9 mouse cellular contexts compared by ENCODE assay signal in genomic region chr14:79299230-79299629, GRCm38 (mm10). TPM values are rescaled to one million over a fixed set of nuclear protein-coding genes. Genes with fewer than 3 reads are reported as not detected.
A peak's percentile ranks its signal among the peaks of the same experiment; 100 is the strongest.
DNase-seq lines count a peak whose midpoint lies in the region; ATAC-seq and TF ChIP-seq lines count a peak whose summit lies in the region.
"Had no signal": no experiment of that assay in that cellular context is flagged by ENCODE, and none has a peak within 500 bp of the region (broad histone marks: within the 10 kb centered on the region; RNA-seq: fewer than 3 reads in every experiment).

No protein-coding gene starts in this region.

- H3K4me3 ChIP-seq in hindbrain, embryonic 13.5 days: no peak overlapping the region
- H3K4me3 ChIP-seq in hindbrain, embryonic 11.5 days (ENCODE audit: low read depth, low read length): no peak overlapping the region
- H3K4me3 ChIP-seq in stomach, embryonic 14.5 days (ENCODE audit: low read depth, low read length): peak overlapping the region; percentile 4; the same call in 1 of the 2 replicates
- no peak overlapping the region for H3K4me3 ChIP-seq in stomach, postnatal 0 days (ENCODE audit: low read depth, low read length)
- H3K4me3 ChIP-seq in kidney, postnatal 0 days (replicated peaks; ENCODE audit: low read depth, low read length): no peak overlapping the region

- H3K27me3 ChIP-seq in hindbrain, embryonic 13.5 days: peaks cover 43% of the 10 kb centered on the region
- H3K27me3 ChIP-seq in hindbrain, embryonic 11.5 days (ENCODE audit: control insufficient read depth, insufficient read depth, low read length): peaks cover 19% of the 10 kb centered on the region
- peaks cover 2% of the 10 kb centered on the region; the same call in 1 of the 2 replicates for H3K27me3 ChIP-seq in stomach, embryonic 14.5 days (ENCODE audit: control insufficient read depth, insufficient read depth, low read length)
- H3K27me3 ChIP-seq in stomach, postnatal 0 days (ENCODE audit: control insufficient read depth, insufficient read depth, low read length): no peaks in the 10 kb centered on the region
- H3K27me3 ChIP-seq in kidney, postnatal 0 days (ENCODE audit: insufficient read depth, low read length): no peaks in the 10 kb centered on the region

- ATAC-seq in hindbrain, embryonic 13.5 days (ENCODE audit: low FRiP score): no peak
- ATAC-seq in hindbrain, embryonic 11.5 days (ENCODE audit: low FRiP score): no peak
- no peak for ATAC-seq in stomach, embryonic 14.5 days (ENCODE audit: insufficient number of reproducible peaks, insufficient read depth, low FRiP score, low read depth)
- ATAC-seq in stomach, postnatal 0 days (ENCODE audit: low FRiP score, low TSS enrichment): no peak
- ATAC-seq in kidney, postnatal 0 days (replicated peaks; ENCODE audit: low FRiP score, low read depth): no peak

- no peak for TF ChIP-seq EP300 in stomach, postnatal 0 days (optimal IDR thresholded peaks at IDR 0.05)

- no peaks in the 10 kb centered on the region for H3K9me3 ChIP-seq in hindbrain, embryonic 13.5 days
- H3K9me3 ChIP-seq in hindbrain, embryonic 11.5 days (ENCODE audit: control insufficient read depth, low read length): no peaks in the 10 kb centered on the region
- H3K9me3 ChIP-seq in stomach, embryonic 14.5 days (ENCODE audit: control insufficient read depth, low read depth, low read length): no peaks in the 10 kb centered on the region
- H3K9me3 ChIP-seq in stomach, postnatal 0 days (ENCODE audit: control insufficient read depth, low read length): no peaks in the 10 kb centered on the region
- H3K9me3 ChIP-seq in kidney, postnatal 0 days (replicated peaks; ENCODE audit: low read length): no peaks in the 10 kb centered on the region

- H3K36me3 ChIP-seq in hindbrain, embryonic 13.5 days: no peaks in the 10 kb centered on the region
- no peaks in the 10 kb centered on the region for H3K36me3 ChIP-seq in hindbrain, embryonic 11.5 days (ENCODE audit: control insufficient read depth, insufficient read depth, low read length)
- H3K36me3 ChIP-seq in stomach, embryonic 14.5 days (ENCODE audit: control insufficient read depth, insufficient read depth, low read length): no peaks in the 10 kb centered on the region
- no peaks in the 10 kb centered on the region for H3K36me3 ChIP-seq in stomach, postnatal 0 days (ENCODE audit: control insufficient read depth, insufficient read depth, low read length)
- H3K36me3 ChIP-seq in kidney, postnatal 0 days (ENCODE audit: insufficient read depth, low read length): no peaks in the 10 kb centered on the region

- peaks cover 26% of the 10 kb centered on the region for H3K4me1 ChIP-seq in hindbrain, embryonic 13.5 days (replicated peaks)
- 0 out of 2 replicates have a peak, but pooled peaks cover 5% of the 10 kb centered on the region for H3K4me1 ChIP-seq in hindbrain, embryonic 11.5 days (replicated peaks; ENCODE audit: control insufficient read depth, insufficient read depth, low read length)
- H3K4me1 ChIP-seq in stomach, embryonic 14.5 days (ENCODE audit: control insufficient read depth, insufficient read depth, low read length): no peaks in the 10 kb centered on the region
- H3K4me1 ChIP-seq in stomach, postnatal 0 days (replicated peaks; ENCODE audit: control insufficient read depth, insufficient read depth): no peaks in the 10 kb centered on the region
- peaks cover 13% of the 10 kb centered on the region for H3K4me1 ChIP-seq in kidney, postnatal 0 days (replicated peaks; ENCODE audit: insufficient read depth, low read length)

- no peak overlapping the region for H3K9ac ChIP-seq in hindbrain, embryonic 13.5 days
- H3K9ac ChIP-seq in hindbrain, embryonic 11.5 days (ENCODE audit: low read depth, low read length): no peak overlapping the region
- no peak overlapping the region for H3K9ac ChIP-seq in stomach, embryonic 14.5 days (replicated peaks; ENCODE audit: low read depth, low read length)
- no peak overlapping the region for H3K9ac ChIP-seq in stomach, postnatal 0 days (ENCODE audit: low read length)
- no peak overlapping the region for H3K9ac ChIP-seq in kidney, postnatal 0 days (ENCODE audit: low read depth, low read length)

- no peak for TF ChIP-seq CTCF in stomach, postnatal 0 days (IDR thresholded peaks at IDR 0.05; ENCODE audit: low read depth)
- no peak for TF ChIP-seq CTCF in kidney, postnatal 0 days (IDR thresholded peaks at IDR 0.05; ENCODE audit: low read depth)

- H3K27ac ChIP-seq in hindbrain, embryonic 13.5 days: no peak overlapping the region
- no peak overlapping the region for H3K27ac ChIP-seq in hindbrain, embryonic 11.5 days (ENCODE audit: low read depth, low read length)
- H3K27ac ChIP-seq in stomach, embryonic 14.5 days (ENCODE audit: low read length): no peak overlapping the region
- H3K27ac ChIP-seq in stomach, postnatal 0 days (replicated peaks): no peak overlapping the region
- H3K27ac ChIP-seq in kidney, postnatal 0 days: no peak overlapping the region

- DNase-seq in hindbrain, embryonic 11.5 days (ENCODE audit: low spot score): no peak
- no peak for DNase-seq in stomach, postnatal 0 days (ENCODE audit: low spot score)
- DNase-seq in kidney, postnatal 0 days (ENCODE audit: low spot score): no peak
- DNase-seq in ovary, adult 18-20 months (ENCODE audit: low spot score): no peak
- no peak for DNase-seq in frontal cortex, postnatal 14 days (ENCODE audit: low spot score in 2 of 2)
- no peak for DNase-seq in c-Kit-positive CD71-positive TER-119-positive erythroid progenitor cells, embryonic 14.5 days (ENCODE audit: low spot score)
- DNase-seq: gastrocnemius, postnatal 14 days had no signal

- peak overlapping the region; percentile 29; the same call in 1 of the 2 replicates for H3K4me2 ChIP-seq in hindbrain, embryonic 13.5 days
- no peak overlapping the region for H3K4me2 ChIP-seq in hindbrain, embryonic 11.5 days (replicated peaks; ENCODE audit: low read depth, low read length)
- H3K4me2 ChIP-seq in stomach, embryonic 14.5 days (replicated peaks; ENCODE audit: low read depth, low read length): no peak overlapping the region; the same call in 1 of the 2 replicates
- H3K4me2 ChIP-seq in stomach, postnatal 0 days (replicated peaks; ENCODE audit: low read depth): no peak overlapping the region
- H3K4me2 ChIP-seq in kidney, postnatal 0 days (ENCODE audit: low read length): 0 out of 2 replicates have a peak overlapping the region, but pooled peaks have one; percentile 2

- 51% methylated on average over 4 of the region's 4 CpGs for WGBS in hindbrain, embryonic 13.5 days
- 44% methylated on average over 4 of the region's 4 CpGs for WGBS in hindbrain, embryonic 11.5 days
- WGBS in stomach, embryonic 14.5 days: 48% methylated on average over 4 of the region's 4 CpGs
- WGBS in stomach, postnatal 0 days: 55% methylated on average over 4 of the region's 4 CpGs
- 36% methylated on average over 4 of the region's 4 CpGs for WGBS in kidney, postnatal 0 days

RNA-seq across cellular contexts. Expression of gene Rgcc, which starts 2.2 kb away (rescaled TPM):
- polyA plus RNA-seq in hindbrain, embryonic 13.5 days (2015; fragmentation: Nextera tagmentation; extraction: Ambion mirVana): 29.4 and 38.8 TPM in 2 replicates
- 33.0 and 41.9 TPM in 2 replicates for polyA plus RNA-seq in hindbrain, embryonic 11.5 days (2014; fragmentation: Nextera tagmentation; extraction: Ambion mirVana)
- polyA plus RNA-seq in stomach, embryonic 14.5 days (2014; fragmentation: Nextera tagmentation; extraction: Ambion mirVana): 46.5 and 49.8 TPM in 2 replicates
- polyA plus RNA-seq in stomach, postnatal 0 days (2015; fragmentation: Nextera tagmentation; extraction: Ambion mirVana): 40.0 and 45.4 TPM in 2 replicates
- 60.1 and 70.7 TPM in 2 replicates for polyA plus RNA-seq in kidney, postnatal 0 days (2015; fragmentation: Nextera tagmentation; extraction: Ambion mirVana)

RNA-seq across cellular contexts. Expression of gene Zfp957, which starts 52.1 kb away (rescaled TPM):
- not detected in 2 replicates for polyA plus RNA-seq in hindbrain, embryonic 13.5 days (2015; fragmentation: Nextera tagmentation; extraction: Ambion mirVana)
- not detected in 2 replicates for polyA plus RNA-seq in hindbrain, embryonic 11.5 days (2014; fragmentation: Nextera tagmentation; extraction: Ambion mirVana)
- not detected in 2 replicates for polyA plus RNA-seq in stomach, embryonic 14.5 days (2014; fragmentation: Nextera tagmentation; extraction: Ambion mirVana)
- polyA plus RNA-seq in stomach, postnatal 0 days (2015; fragmentation: Nextera tagmentation; extraction: Ambion mirVana): not detected in 2 replicates
- polyA plus RNA-seq in kidney, postnatal 0 days (2015; fragmentation: Nextera tagmentation; extraction: Ambion mirVana): not detected in 2 replicates

Comparison
In these comparisons a context has a peak if more than half of its experiments do, and no peak if none do; other contexts are left out.
1. H3K4me2 ChIP-seq: peak in hindbrain, embryonic 13.5 days (single experiment) and kidney, postnatal 0 days (single experiment); none in hindbrain, embryonic 11.5 days (single experiment), stomach, embryonic 14.5 days (single experiment) and stomach, postnatal 0 days (single experiment).